Mouse (Mus musculus) kidney, embryonic 16.5 days (tissue): Measurements from ENCODE around the gene Tomm20l. TPM values are rescaled to one million over a fixed set of nuclear protein-coding genes. Genes with fewer than 3 reads are reported as not detected.
"Not testable (repeated sequence)": the region's sequence is repeated elsewhere in the genome, so short reads cannot be mapped to it uniquely, and the experiment has no call there.

Experiments
- ATAC-seq: fragments of 200-750 bp; cut with Nextera tagmentation; 2 replicates; pipeline ENCODE4 v1.8.0; 2017; ENCODE audit warnings: moderate TSS enrichment; ENCODE audit not compliant: low FRiP score, low TSS enrichment
- H3K27ac ChIP-seq: fragments of 300-500 bp; sonication (generic); 2 replicates; pipeline ENCODE4 v1.5.1; 2014; ENCODE audit warnings: low read length
- H3K27me3 ChIP-seq: fragments of 300-500 bp; sonication (generic); 2 replicates; pipeline ENCODE4 v1.6.1; 2014; ENCODE audit warnings: low read length, control low read depth, mixed read lengths; ENCODE audit not compliant: insufficient read depth
- H3K36me3 ChIP-seq: fragments of 300-500 bp; sonication (generic); 2 replicates; pipeline ENCODE4 v1.6.1; 2014; ENCODE audit warnings: low read length, control low read depth, mixed read lengths; ENCODE audit not compliant: insufficient read depth
- H3K4me1 ChIP-seq: fragments of 300-500 bp; sonication (generic); 2 replicates; pipeline ENCODE4 v1.6.1; 2014; ENCODE audit warnings: low read length, control low read depth, mixed read lengths; ENCODE audit not compliant: insufficient read depth
- H3K4me2 ChIP-seq: fragments of 300-500 bp; sonication (generic); replicated peaks from 2 replicates; pipeline ENCODE4 v1.6.1; 2014; ENCODE audit warnings: low read depth, low read length
- H3K4me3 ChIP-seq: fragments of 300-500 bp; sonication (generic); 2 replicates; pipeline ENCODE4 v1.5.1; 2014; ENCODE audit warnings: mild to moderate bottlenecking, low read length
- H3K9ac ChIP-seq: fragments of 300-500 bp; sonication (generic); replicated peaks from 2 replicates; pipeline ENCODE4 v1.6.1; 2014; ENCODE audit warnings: low read length
- H3K9me3 ChIP-seq: fragments of 300-500 bp; sonication (generic); 2 replicates; pipeline ENCODE4 v1.6.1; 2016; ENCODE audit warnings: low read length, control low read depth
- WGBS: fragments of 180-500 bp; shearing (Covaris S2); extraction: QIAGEN DNeasy Blood & Tissue Kit; methylation state at CpG from one replicate; pipeline ENCODE4 v1.1.7; 2014; 5-methylcytosine and 5-hydroxymethylcytosine counted together
- polyA plus RNA-seq: library from polyadenylated mRNA; unstranded; fragments of >200 nt; fragmentation: Nextera tagmentation; extraction: Ambion mirVana; gene quantifications from 2 replicates; pipeline ENCODE4 v1.2.1, GENCODE M21; 2015

Tomm20l gene
- 0.33 TPM in 1 of 2 replicates, not detected in the other for polyA plus RNA-seq

DNA sequence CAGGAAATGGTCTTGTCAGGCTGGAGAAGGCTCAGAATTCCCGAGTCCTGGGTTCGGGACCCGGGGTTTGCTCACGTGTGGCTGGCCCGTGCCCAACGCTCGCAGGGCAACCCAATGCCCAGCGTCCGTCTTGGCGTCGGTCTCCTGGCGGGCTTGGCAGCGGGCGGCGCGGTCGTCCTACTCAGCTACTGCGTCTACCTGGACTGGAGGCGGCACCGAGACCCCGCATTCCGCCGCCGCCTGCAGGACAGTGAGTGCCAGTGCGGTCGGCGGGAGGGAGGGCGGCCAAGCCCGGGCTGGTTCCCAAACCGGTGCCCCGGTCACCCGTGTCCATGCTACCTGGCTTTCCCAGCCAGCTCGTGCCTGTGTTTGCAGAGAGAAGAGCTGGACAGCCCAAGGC, at the start of gene Tomm20l:
TSS of gene Tomm20l (plus strand) at position 98 of the 400 bp plus-strand sequence.
- ATAC-seq = peak; percentile 61
- H3K36me3 ChIP-seq = no peaks in the 10 kb centered on the region
- peak within 1 kb of the TSS; percentile 35 for H3K4me3 ChIP-seq
- H3K9ac ChIP-seq = peak within 1 kb of the TSS; percentile 64
- H3K4me1 ChIP-seq = peaks cover 6% of the 10 kb centered on the region; the same call in 1 of the 2 replicates
- H3K27ac ChIP-seq = no peak within 1 kb of the TSS
- no peaks in the 10 kb centered on the region for H3K27me3 ChIP-seq
- H3K9me3 ChIP-seq = no peaks in the 10 kb centered on the region
- H3K4me2 ChIP-seq = peak within 1 kb of the TSS; percentile 57
- 9% methylated on average over 33 of the region's 33 CpGs for WGBS

DNA sequence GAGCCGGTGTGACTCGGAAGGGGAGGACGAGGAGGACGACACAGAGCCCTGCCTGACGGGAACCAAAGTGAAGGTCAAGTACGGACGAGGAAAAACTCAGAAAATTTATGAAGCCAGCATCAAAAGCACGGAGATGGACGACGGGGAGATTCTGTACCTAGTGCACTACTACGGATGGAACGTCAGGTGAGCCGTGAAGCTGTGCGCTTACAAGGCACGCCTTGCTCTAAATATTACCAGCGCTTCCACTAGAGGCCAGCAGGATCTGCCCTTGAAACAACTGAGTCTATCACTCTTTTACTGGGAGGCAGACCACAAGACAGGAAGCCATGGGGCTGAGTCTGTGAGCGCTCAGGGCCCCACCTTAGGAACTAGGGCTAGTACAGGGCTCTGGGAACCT, 41.4 kb upstream of the Tomm20l start:
- Histone ChIP-seq H3K4me3 (no peak overlapping the region), H3K36me3 (peaks cover 58% of the 10 kb centered on the region), H3K9me3 (no peaks in the 10 kb centered on the region), H3K4me1 (no peaks in the 10 kb centered on the region), H3K27me3 (no peaks in the 10 kb centered on the region), H3K4me2 (no peak overlapping the region), H3K27ac (no peak overlapping the region), H3K9ac (no peak overlapping the region)
- WGBS = 87% methylated on average over 17 of the region's 17 CpGs
- ATAC-seq = no peak

DNA sequence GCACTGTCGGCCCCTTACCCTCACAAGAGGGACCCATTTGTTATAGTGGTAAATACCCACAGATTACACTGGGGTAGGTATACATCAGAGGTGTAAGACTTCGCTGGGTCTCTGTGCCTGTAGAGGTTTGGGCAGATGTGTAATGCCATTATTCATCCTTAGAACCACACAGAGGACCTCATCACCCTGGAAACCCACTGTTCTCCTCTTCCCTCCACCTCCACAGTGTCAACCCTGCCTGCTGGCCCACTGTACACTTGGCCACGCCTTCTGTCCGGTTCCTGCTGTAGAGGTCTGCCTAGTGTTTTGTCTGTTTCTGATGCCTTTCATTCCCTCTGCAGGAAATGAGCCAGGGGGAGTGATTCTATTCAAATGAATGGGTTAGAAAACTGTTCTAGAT, 39.2 kb upstream of the Tomm20l start:
- Histone ChIP-seq H3K4me3 (no peak overlapping the region), H3K27ac (no peak overlapping the region), H3K9me3 (no peaks in the 10 kb centered on the region), H3K36me3 (peaks cover 68% of the 10 kb centered on the region), H3K27me3 (no peaks in the 10 kb centered on the region), H3K9ac (no peak overlapping the region), H3K4me1 (no peaks in the 10 kb centered on the region), H3K4me2 (no peak overlapping the region)
- no peak for ATAC-seq
- WGBS = 82% methylated on average over 4 of the region's 4 CpGs

DNA sequence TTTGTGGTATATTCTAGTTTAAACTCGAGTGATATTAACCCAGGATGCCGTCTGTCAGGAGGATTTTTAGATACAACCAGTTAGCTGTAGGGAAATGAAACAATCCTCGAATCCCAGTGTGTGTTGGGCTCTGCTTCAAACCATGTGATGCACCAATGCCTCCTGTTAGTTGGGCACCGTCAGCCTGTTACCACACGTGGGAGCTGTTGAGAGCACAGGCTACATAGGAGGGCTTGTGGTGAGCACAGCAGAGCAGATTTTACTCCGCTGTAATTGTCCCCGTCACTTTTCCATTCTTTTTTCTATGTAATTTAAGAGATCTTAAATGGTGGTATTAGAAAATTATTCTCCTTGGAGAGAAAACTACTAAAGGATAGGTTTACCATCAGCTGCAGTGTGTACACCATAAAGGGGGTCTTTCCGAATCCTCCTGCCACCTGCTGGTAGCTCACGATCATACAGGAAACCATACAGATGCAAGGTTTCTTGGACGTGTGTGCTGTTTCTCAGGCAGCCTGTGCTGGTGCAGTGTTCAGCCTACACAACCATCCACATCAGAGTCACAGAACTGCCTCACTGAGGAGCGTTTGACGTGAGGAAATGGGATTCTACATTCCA, 38.0 kb upstream of the Tomm20l start:
- H3K9me3 ChIP-seq = no peaks in the 10 kb centered on the region
- no peak overlapping the region for H3K4me3 ChIP-seq
- no peaks in the 10 kb centered on the region for H3K4me1 ChIP-seq
- H3K9ac ChIP-seq = no peak overlapping the region
- peaks cover 62% of the 10 kb centered on the region for H3K36me3 ChIP-seq
- H3K27ac ChIP-seq = no peak overlapping the region
- peak; percentile 65; the same call in 1 of the 2 replicates for ATAC-seq
- no peak overlapping the region for H3K4me2 ChIP-seq
- no peaks in the 10 kb centered on the region for H3K27me3 ChIP-seq
- WGBS = 64% methylated on average over 12 of the region's 12 CpGs

DNA sequence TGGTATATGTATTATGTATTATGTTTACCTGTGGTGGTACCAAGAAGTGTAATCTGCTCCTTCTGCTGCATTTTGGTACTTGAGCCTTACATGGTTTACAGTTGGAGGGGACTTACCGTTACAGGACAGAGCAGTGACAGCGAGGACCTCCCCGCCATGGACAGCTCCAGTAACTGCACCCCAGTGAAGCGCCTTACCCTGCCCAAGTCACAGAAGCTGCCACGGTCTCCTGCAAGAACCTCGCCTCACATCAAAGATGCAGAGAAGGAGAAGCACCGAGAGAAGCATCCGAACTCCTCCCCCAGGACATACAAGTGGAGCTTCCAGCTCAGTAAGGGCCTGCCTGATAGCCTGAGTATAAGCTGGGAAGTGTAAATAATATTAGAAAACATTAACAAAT, 24.9 kb upstream of the Tomm20l start:
- no peak for ATAC-seq
- WGBS = 91% methylated on average over 8 of the region's 8 CpGs
- no peaks in the 10 kb centered on the region for H3K9me3 ChIP-seq
- no peak overlapping the region for H3K27ac ChIP-seq
- H3K36me3 ChIP-seq = peaks cover 8% of the 10 kb centered on the region; the same call in 1 of the 2 replicates
- H3K27me3 ChIP-seq = no peaks in the 10 kb centered on the region
- no peak overlapping the region for H3K9ac ChIP-seq
- no peaks in the 10 kb centered on the region for H3K4me1 ChIP-seq
- H3K4me3 ChIP-seq = no peak overlapping the region
- no peak overlapping the region for H3K4me2 ChIP-seq

DNA sequence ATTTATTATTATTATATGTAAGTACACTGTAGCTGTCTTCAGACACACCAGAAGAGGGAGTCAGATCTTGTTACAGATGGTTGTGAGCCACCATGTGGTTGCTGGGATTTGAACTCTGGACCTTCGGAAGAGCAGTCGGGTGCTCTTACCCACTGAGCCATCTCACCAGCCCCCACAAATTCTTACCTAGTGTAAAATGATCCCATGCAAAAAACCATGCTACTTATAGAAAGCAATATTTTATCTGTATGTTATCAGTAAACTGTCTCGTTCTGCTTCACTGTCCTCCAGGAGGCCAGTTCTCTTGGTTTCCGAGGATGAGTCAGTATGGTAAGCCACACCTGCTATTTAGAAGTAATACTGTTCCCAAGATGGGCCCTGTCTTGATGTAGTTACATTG, 7.0 kb upstream of the Tomm20l start:
- H3K9me3 ChIP-seq, H3K27ac ChIP-seq, H3K4me3 ChIP-seq, H3K27me3 ChIP-seq, H3K4me1 ChIP-seq, H3K36me3 ChIP-seq, H3K4me2 ChIP-seq, ATAC-seq, H3K9ac ChIP-seq: not testable (repeated sequence)
- WGBS = 69% methylated on average over 4 of the region's 4 CpGs

DNA sequence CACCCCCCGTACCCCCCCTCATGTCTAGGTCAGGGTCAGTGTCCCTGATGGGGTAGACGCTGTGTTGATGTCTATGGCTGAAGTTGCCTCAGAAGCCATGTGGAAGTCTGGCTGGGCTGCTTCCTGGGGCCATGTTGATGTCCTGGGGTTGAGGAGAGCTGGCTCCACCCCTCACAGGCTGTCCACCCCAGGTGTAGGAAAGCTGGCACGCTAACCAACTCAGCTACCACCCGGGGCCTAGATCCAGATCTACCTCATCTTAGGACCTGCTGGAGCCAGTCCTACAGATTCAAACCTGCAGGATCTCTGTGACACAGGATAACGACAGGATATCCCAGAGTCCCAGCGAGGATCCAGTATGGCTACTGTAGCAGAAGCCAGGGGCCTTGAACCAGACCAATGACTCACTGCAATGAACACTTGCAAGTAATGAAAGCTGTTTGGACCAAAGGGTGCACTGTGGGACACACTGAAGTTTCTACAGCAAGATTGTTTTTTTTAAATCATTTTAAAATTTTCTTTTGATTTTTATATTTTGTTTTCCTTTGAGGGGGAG, 3.9 kb upstream of the Tomm20l start:
- ATAC-seq = no peak
- Histone ChIP-seq H3K4me2 (no peak overlapping the region), H3K4me3 (no peak overlapping the region), H3K9ac (no peak overlapping the region), H3K27ac (no peak overlapping the region), H3K4me1 (peaks cover 6% of the 10 kb centered on the region; the same call in 1 of the 2 replicates), H3K9me3 (no peaks in the 10 kb centered on the region), H3K27me3 (no peaks in the 10 kb centered on the region), H3K36me3 (no peaks in the 10 kb centered on the region)
- 85% methylated on average over 6 of the region's 6 CpGs for WGBS

DNA sequence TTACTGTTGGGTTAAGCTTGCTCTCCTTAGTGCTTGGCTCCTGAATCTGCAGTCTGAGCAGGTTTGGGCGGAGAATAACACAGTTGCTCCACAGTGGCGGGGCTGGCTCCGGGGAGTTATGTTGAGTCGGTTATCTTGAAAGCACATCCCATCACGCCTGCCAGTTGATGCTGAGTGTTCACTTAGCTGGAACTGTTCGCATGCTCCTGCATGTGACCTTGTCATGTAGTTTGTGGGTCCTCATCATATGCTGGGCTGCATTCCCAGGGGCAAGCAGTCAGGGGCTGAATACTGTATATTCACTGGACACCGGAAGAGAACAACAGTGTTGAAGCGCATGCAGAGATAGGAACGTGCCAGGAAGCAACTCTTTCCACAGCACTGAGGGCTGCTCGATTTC, 1.8 kb downstream of the Tomm20l start:
- Histone ChIP-seq H3K27me3 (no peaks in the 10 kb centered on the region), H3K9ac (no peak overlapping the region), H3K36me3 (no peaks in the 10 kb centered on the region), H3K4me1 (peaks cover 6% of the 10 kb centered on the region; the same call in 1 of the 2 replicates), H3K4me3 (no peak overlapping the region), H3K9me3 (no peaks in the 10 kb centered on the region), H3K27ac (no peak overlapping the region), H3K4me2 (no peak overlapping the region)
- ATAC-seq = no peak
- WGBS = 77% methylated on average over 10 of the region's 10 CpGs

DNA sequence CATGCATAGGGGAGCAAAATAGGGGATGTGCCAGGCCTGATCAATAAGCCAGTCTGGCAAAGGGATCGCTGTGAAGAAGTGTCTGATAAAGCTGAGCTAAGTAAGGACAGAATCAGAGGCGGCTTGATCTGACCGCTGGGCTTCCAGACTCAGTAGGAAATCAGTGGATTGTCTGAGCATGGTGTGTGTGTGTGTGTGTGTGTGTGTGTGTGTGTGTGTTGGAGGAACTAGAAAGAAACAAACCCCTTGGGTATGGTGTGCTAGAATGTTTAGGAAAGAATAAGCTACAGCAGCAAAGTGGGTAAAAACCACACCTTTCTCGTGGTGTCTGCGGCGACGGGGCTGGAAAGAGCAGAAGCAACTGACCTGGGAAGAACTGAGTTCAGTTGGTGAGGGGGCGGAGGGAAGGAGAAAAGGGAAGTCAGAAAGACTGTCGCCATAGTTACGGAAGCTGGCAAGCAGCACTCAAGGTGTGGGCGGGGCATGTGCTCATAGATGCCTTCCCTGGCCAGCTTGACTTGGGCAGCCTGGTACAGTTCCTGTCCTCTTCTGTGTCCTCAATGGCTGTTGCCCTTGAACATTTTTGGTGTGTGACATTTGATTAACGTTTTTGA, 2.6 kb downstream of the Tomm20l start:
- ATAC-seq = peak; percentile 63; the same call in 1 of the 2 replicates
- no peak overlapping the region for H3K4me3 ChIP-seq
- peak overlapping the region; percentile 43 for H3K4me2 ChIP-seq
- H3K36me3 ChIP-seq = no peaks in the 10 kb centered on the region
- H3K9ac ChIP-seq = no peak overlapping the region
- no peaks in the 10 kb centered on the region for H3K9me3 ChIP-seq
- peaks cover 6% of the 10 kb centered on the region; the same call in 1 of the 2 replicates for H3K4me1 ChIP-seq
- no peak overlapping the region for H3K27ac ChIP-seq
- WGBS = 32% methylated on average over 12 of the region's 12 CpGs
- no peaks in the 10 kb centered on the region for H3K27me3 ChIP-seq

DNA sequence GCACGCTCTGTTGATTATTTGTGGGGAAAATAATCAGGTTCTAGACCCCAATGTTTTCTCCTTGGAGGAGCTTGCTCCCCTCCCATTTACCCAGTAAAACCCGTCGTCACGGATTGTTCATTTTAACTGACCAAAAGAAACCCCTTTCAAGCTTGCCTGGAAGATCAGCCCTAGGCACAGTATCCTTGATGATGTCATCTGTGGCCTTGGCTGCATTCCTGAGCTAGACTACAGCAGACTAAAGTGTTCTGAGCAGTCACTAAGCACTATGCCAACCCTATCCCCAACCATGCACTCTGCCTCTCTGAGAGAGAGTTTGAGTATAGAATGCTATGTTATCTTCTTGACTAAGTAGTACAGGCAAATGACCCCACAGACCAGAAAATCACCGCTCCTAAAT, 5.2 kb downstream of the Tomm20l start:
- no peaks in the 10 kb centered on the region for H3K27me3 ChIP-seq
- H3K27ac ChIP-seq = no peak overlapping the region
- WGBS = 71% methylated on average over 5 of the region's 5 CpGs
- no peak overlapping the region for H3K4me2 ChIP-seq
- no peaks in the 10 kb centered on the region for H3K9me3 ChIP-seq
- peaks cover 1% of the 10 kb centered on the region; the same call in 1 of the 2 replicates for H3K4me1 ChIP-seq
- H3K4me3 ChIP-seq = no peak overlapping the region
- no peak overlapping the region for H3K9ac ChIP-seq
- ATAC-seq = no peak
- no peaks in the 10 kb centered on the region for H3K36me3 ChIP-seq
